Mouse (Mus musculus): ENCODE measurements at regions not wholly inside any gene's neighbourhood (a gene's known extent, or its start where the extent isn't known, plus 50 kb on each side); places are given as distances from the start of the nearest gene placed in this dataset.

GRCm38 (mm10) chr8:107642241-107642640 lies 54.0 kb upstream of the Psmd7 start:
- DNase-seq (ENCODE audit: low spot score in 2 of 2): no peak

- DNase-seq (ENCODE audit: low spot score in 2 of 2): no peak
These were observed 59.7 kb upstream of the Psmd7 start for GRCm38 (mm10) chr8:107647936-107648335.

GRCm38 (mm10) chr8:107650306-107650705 lies 62.0 kb upstream of the Psmd7 start:
- no peak for DNase-seq (ENCODE audit: low spot score in 2 of 2)

- no peak for DNase-seq (ENCODE audit: low spot score in 2 of 2)
These were observed 63.2 kb upstream of the Psmd7 start for GRCm38 (mm10) chr8:107651424-107651823.

- DNase-seq (ENCODE audit: low spot score in 2 of 2): no peak
These were observed 64.0 kb upstream of the Psmd7 start for GRCm38 (mm10) chr8:107652226-107652625.

- no peak for DNase-seq (ENCODE audit: low spot score in 2 of 2)
These were observed 65.4 kb upstream of the Psmd7 start for GRCm38 (mm10) chr8:107653711-107654110.

GRCm38 (mm10) chr8:107656622-107657021 lies 68.4 kb upstream of the Psmd7 start:
- DNase-seq (ENCODE audit: low spot score in 2 of 2): no peak

GRCm38 (mm10) chr8:107657741-107658140 lies 69.5 kb upstream of the Psmd7 start:
- no peak for DNase-seq (ENCODE audit: low spot score in 2 of 2)

- no peak for DNase-seq (ENCODE audit: low spot score in 2 of 2)
These were observed 70.1 kb upstream of the Psmd7 start for GRCm38 (mm10) chr8:107658386-107658785.

- no peak for DNase-seq (ENCODE audit: low spot score in 2 of 2)
These were observed 72.4 kb upstream of the Psmd7 start for GRCm38 (mm10) chr8:107660624-107661023.

- no peak for DNase-seq (ENCODE audit: low spot score in 2 of 2)
These were observed 81.3 kb upstream of the Psmd7 start for GRCm38 (mm10) chr8:107669608-107670007.

GRCm38 (mm10) chr8:107671471-107671870 lies 83.2 kb upstream of the Psmd7 start:
- DNase-seq (ENCODE audit: low spot score in 2 of 2): peak in 1 of 2 experiments; percentile 30

- no peak for DNase-seq (ENCODE audit: low spot score in 2 of 2)
These were observed 84.4 kb upstream of the Psmd7 start for GRCm38 (mm10) chr8:107672691-107673090.

- no peak for DNase-seq (ENCODE audit: low spot score in 2 of 2)
These were observed 93.8 kb upstream of the Psmd7 start for GRCm38 (mm10) chr8:107682066-107682465.

GRCm38 (mm10) chr8:107684721-107685691 lies 96.7 kb upstream of the Psmd7 start:
- DNase-seq (ENCODE audit: low spot score in 2 of 2): peak in 1 of 2 experiments; percentile 16

- DNase-seq (ENCODE audit: low spot score in 2 of 2): no peak
These were observed 98.7 kb upstream of the Psmd7 start for GRCm38 (mm10) chr8:107686936-107687335.

GRCm38 (mm10) chr8:107687529-107687928 lies 99.3 kb upstream of the Psmd7 start:
- DNase-seq (ENCODE audit: low spot score in 2 of 2): no peak

- no peak for DNase-seq (ENCODE audit: low spot score in 2 of 2)
These were observed 100.8 kb upstream of the Psmd7 start for GRCm38 (mm10) chr8:107689020-107689419.

- DNase-seq (ENCODE audit: low spot score in 2 of 2): no peak
These were observed 103.0 kb upstream of the Psmd7 start for GRCm38 (mm10) chr8:107691251-107691650.

GRCm38 (mm10) chr8:107696384-107697346 lies 108.4 kb upstream of the Psmd7 start:
- DNase-seq (ENCODE audit: low spot score in 2 of 2): no peak

GRCm38 (mm10) chr8:107699307-107699706 lies 111.0 kb upstream of the Psmd7 start:
- peak in 1 of 2 experiments; percentile 12 for DNase-seq (ENCODE audit: low spot score in 2 of 2)

GRCm38 (mm10) chr8:107699759-107700158 lies 111.5 kb upstream of the Psmd7 start:
- DNase-seq (ENCODE audit: low spot score in 2 of 2): no peak

Data from cerebellum, postnatal 4 days (tissue).